Mouse (Mus musculus) spleen, adult 12 weeks (tissue): ENCODE results near the gene Top2b.

Experiments used
- DNase-seq: peaks from one replicate; pipeline ENCODE4 v3.0.0; 2022; ENCODE audit warnings: low spot score

The Top2b gene

DNA sequence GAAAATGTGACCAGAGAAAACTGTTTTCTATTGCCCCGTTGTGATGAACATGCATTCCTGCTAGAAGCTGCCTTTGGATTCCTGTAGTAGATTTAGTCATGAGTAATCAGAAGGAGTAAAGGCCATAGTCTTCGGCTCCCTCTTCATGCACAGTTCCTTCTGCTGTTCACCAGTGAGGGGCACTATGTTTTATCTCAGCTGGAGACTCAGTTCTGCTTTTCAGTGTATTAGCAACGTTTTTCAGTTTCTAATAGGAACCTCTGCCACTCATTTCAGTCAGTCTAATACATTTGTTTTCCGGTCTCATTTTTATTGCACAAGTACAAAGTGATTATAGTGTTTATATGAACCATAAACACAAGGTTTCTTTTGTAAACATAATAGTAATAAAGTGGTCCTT lies 62.6 kb downstream of the Top2b start:
- no peak for DNase-seq

GRCm38 (mm10) chr14:16431941-16432499 lies 67.0 kb downstream of the Top2b start:
- DNase-seq, result no peak

- DNase-seq, result no peak
These were observed 67.6 kb downstream of the Top2b start for GRCm38 (mm10) chr14:16432550-16432949.

GRCm38 (mm10) chr14:16433206-16433605 lies 68.2 kb downstream of the Top2b start:
- DNase-seq, result no peak

- DNase-seq, result peak; percentile 23
These were observed 69.6 kb downstream of the Top2b start for GRCm38 (mm10) chr14:16434396-16435171.

GRCm38 (mm10) chr14:16437386-16437785 lies 72.4 kb downstream of the Top2b start:
- DNase-seq, result no peak

DNA sequence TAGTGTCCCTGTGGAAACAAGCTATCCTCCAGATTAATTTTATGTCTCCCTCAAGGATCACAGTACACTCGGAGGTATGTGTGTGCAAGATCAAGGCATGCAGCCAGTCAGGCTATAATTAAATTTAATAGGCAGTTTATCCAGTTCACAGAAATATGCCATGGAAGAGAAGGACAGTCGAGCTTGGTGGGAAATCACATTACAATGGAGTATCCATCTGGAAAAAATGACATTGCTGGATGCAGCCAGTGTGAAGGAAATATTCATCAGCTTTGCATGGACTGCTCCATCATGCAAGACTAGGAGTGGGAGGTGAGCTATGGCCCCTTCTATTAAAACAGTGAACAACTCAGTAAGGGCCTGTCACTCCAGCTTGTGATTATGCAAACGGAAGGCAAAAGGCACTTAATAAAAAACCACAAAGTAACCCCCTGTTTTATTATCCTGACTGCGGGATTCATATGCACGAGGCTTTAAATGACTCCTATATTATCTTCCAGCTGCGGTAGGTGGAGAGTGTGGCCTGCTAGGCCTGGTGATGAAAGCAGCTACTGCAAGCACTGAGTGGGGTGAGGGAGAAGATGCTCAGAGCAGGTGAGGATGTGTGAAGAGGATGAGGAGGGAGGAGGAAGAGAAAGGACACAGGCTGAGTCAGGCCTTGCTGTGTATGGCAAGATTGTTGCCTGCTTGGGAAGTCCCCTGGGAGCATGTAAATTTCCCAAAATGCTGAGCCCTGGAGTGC lies 74.6 kb downstream of the Top2b start:
- DNase-seq, result no peak

- no peak for DNase-seq
These were observed 79.9 kb downstream of the Top2b start for GRCm38 (mm10) chr14:16444859-16445258.

DNA sequence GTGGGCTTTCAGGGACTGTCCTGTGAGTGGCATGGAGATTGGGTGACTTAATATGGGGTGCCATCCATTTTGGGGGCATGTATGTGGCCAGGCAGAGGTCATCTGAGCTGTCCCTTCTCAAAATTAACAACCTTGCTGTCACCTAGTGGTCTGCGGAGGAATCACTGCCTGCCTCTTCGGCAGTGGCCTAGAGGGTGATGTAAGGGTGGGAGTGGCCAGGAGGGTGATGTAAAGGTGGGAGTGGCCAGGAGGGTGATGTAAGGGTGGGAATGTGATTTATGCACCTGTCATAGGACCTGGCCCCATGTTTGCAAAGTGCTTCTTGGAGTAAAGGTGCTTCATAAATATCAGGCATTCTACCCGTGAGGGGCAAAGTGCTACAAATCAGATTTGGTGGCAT lies 82.6 kb downstream of the Top2b start:
- no peak for DNase-seq

DNA sequence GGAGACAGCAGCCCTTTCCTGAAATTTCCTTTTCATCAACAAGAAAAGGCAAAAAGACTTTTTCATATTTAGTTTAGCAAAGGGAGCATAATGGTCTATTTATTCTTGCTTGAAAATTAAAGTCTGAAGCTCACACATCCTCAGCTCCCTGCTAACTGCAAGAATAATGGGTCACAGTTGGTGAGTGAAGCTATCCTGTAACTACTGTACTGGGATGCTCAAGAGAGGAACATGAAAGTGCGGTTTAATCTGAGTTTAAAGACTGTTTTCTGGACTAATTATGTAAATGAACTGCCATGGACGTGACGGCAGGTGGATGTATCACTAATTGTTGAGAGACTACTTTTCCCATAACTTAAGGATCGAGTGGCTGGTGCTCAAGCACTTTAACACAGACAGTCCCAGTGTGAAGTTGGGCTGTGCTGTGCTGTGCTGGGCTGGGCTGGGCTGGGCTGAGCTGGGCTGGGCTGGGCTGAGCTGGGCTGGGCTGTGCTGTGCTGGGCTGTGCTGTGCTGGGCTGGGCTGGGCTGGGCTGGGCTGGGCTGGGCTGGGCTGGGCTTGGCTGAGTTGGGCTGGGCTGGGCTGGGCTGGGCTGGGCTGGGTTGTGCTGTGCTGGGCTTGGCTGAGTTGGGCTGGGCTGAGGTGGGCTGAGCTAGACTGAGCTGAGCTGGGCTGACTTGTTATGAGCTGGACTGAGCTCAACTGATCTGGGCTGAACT lies 83.4 kb downstream of the Top2b start:
- DNase-seq, result no peak

- no peak for DNase-seq
These were observed 113.8 kb downstream of the Top2b start for GRCm38 (mm10) chr14:16478606-16479323.

DNA sequence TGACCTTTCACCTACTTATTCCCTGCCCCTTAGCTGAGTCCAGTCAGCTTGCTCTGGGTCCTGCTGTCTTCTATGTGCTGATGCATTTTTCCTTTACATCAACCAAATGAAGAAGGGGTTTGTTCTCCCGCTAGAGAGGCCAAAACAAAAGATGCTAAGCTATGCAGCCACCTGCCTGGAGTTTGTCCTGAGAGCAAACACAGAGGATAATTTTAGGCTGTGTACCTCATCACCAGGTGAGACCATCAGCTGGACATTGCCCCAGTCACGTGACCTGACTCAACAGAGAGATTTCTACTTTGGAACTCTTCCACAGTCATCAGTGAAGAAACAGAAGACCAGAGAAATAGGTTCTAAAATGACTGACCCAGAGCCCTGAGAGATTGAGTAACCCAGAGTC lies 114.5 kb downstream of the Top2b start:
- no peak for DNase-seq

DNA sequence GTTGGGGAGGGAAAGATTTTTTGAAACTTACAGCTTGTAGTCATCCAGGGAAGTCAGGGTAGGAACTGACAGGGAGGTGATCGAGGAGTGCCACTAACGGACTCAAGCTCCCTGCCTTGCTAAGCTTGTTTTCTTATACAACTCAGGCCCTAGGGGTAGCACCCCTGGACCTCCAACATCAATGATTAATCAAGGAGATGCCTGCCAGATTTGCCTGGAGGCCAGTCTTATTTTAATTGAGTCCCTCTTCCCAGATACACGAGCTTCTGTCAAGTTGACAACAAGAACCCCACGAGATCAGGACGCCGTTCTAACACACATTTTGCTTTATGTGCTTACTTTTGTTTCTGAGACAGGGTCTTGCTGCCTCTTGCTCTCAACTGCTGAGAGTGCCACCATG lies 115.6 kb downstream of the Top2b start:
- DNase-seq, result no peak

DNA sequence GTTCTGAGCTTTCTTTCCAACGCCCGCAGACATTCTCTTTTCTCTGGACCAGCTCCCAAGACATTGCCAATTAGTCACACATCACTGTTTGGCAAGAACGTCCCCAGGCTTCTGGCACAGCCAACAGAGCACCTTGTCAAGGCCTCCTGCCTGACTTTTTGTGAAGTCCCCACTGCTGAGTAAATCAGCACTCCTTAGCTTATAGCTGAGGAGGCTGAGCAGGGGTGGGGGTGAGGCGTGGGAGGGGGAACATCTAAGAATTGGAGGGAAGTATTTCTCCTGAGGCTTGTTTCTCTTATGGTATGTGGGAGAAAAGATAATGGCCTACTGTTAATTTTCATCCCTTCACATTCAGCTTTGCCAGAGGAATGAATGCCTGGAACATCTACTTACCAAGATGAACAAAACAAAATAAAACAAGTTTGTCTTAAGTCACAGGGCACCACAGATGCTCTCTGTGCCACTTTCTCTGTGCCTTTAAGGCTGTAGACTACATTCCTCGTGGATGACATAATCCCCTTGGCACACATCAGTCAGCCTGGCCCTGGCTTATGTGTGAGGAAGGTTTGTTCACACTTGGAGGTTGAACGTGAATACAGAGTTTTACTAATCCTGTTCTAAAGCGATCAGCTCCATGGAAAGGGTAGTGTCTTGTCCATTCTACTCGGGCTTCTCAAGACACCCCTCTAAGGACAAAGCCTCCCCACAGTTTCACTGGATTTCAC lies 118.8 kb downstream of the Top2b start:
- no peak for DNase-seq
